Mouse (Mus musculus) cerebellum, adult 11 months (tissue): ENCODE measurements around the gene Mill1.
A peak's percentile ranks its signal among the peaks of the same experiment; 100 is the strongest.
"Not testable (repeated sequence)": the region's sequence is repeated elsewhere in the genome, so short reads cannot be mapped to it uniquely, and the experiment has no call there.

Experiments used
- DNase-seq: peaks from one replicate; pipeline ENCODE4 v3.0.0; 2022

Mill1 gene

DNA sequence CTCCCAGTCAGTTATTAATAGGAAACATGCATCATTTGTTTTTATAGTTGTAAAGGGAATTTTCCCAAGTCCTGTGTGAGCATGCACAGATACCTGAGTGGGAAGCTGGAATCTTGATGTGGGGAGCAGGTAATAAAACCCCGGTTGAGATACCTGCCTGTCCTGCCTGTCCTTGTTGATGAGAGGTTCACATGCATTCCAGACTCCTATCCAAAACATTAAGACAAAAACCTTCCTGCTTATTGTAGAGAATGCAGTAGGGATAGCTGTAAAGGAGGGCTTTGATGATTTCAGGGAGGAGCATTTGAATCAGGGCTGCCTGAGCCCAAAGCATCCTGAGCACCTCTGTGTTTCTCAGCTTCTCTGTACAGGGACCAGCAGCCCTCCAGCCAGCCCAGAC lies at the start of gene Mill1:
TSS of gene Mill1 (plus strand) at position 301 of the 400 bp plus-strand sequence.
- DNase-seq = no peak

DNA sequence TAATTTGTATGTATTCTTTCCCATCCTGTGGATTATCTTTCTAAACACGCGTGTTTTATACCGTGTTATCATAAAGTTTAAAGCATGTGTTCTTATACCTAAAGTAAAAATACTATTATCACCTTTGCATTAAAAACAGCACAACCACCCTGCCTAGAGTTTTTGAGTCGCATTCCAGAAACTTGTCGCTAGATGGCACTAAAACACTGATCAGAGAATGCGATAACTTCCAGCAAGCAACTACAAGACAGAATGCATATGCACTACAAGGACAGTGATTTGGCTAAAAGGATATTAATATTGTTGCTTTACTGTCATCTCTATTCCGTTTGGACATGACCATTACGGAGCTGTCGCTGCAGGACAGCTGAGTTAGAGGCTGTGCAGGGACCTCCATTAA lies 34.2 kb upstream of the Mill1 start:
- peak; percentile 6 for DNase-seq

GRCm38 (mm10) chr7:18214699-18215098 lies 30.4 kb upstream of the Mill1 start:
- no peak for DNase-seq

DNA sequence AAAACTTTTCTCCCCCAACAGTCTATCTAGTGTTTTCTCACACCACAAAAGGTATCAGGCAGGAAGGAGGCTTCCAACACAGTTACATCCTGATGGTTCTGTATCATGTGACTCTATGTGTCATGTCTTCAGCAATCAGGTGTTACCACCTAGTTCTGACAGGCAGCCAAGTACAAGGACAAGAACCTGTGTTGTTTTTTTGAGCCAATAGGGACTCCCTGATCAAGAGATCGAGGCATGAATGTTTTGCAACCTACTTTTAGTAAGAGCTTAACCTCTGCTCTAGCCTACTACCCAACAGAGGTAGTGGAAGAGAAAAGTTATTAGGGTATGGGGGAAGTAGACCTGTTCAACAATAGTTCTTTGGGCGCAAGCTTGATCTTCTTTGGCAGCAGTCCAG lies 6.6 kb upstream of the Mill1 start:
- DNase-seq = no peak

DNA sequence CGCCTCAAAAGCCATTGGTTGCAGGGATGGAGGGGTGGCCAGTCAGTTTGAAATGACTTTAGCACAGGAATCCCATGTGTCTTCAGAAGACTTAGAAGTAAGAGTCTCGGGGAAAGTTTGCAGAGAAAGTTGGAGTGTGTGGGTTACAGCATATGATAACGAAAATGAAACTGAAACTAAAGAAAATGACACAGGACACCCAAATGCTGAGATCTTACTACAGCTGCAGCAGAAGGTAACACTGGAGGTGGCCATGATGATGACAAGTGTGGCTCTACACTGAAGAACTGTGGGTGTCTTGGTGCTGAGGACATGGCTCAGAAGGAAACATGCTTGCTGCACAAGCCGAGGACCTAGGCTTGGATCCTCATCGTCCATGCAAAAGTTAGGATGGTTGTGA lies 3.9 kb upstream of the Mill1 start:
- no peak for DNase-seq

GRCm38 (mm10) chr7:18243959-18244573 lies 1.1 kb upstream of the Mill1 start:
- not testable (repeated sequence) for DNase-seq

- no peak for DNase-seq
These were observed 15.1 kb downstream of the Mill1 start for GRCm38 (mm10) chr7:18260219-18260618.

DNA sequence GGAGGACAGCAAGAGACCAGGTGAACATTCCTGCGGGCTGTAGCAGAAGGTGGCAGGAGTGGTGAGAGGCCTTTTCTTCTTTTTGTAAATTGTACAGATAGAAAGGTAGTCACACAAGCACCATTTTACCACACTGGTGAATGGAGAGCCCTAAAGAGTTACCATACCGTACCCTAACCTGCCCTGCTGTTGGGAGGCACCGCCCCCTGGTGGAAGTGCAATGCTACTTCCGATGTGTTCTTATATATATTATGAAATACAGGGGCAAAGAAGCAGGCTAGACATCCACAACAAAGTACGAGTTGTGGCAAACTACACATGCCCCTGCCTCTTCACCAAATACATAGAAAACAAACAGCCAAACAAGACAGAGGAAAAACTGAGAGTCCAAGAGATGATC lies 19.9 kb downstream of the Mill1 start:
- DNase-seq = no peak
